ENCODE assay signal across 16 mouse cellular contexts in the genomic region with DNA sequence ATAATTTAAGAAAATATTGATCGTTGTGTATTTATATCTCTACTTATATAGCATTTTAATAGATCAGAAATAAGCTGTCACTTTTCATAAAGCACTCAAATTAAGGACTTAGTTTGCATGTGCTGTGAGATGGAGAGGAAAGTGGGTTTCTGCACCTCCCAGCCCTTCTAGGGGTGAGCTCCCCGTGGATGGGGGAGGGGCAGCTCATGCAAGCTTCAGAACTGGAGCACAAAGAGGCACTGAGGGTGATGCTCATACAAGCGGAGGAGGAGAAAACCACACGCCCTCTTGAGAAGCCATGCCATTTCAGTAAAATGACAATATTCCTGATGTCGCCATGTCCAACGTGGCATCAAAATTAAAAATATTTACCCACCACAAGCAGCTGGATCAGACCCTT.
"Had no signal": no experiment of that assay in that cellular context is flagged by ENCODE, and none has a peak within 500 bp of the region (broad histone marks: within the 10 kb centered on the region; RNA-seq: fewer than 3 reads in every experiment).

No protein-coding gene starts in this region.

- DNase-seq: kidney, adult 18-20 months; kidney, adult 9 months; kidney, postnatal 14 days; layer of hippocampus, adult 9-11 months; liver, postnatal 0 days; lung, embryonic 14.5 days; right cerebral cortex, postnatal 25 days; spleen, adult 18-20 months had no signal

- H3K36me3 ChIP-seq: midbrain, embryonic 13.5 days; stomach, embryonic 15.5 days had no signal

- H3K4me2 ChIP-seq: liver, embryonic 11.5 days; lung, embryonic 14.5 days; midbrain, embryonic 13.5 days; stomach, embryonic 15.5 days had no signal

- H3K27ac ChIP-seq: layer of hippocampus, adult 2 months; liver, embryonic 14.5 days; macrophage; midbrain, embryonic 13.5 days; stomach, embryonic 15.5 days had no signal

- H3K9ac ChIP-seq: liver, embryonic 14.5 days; liver, postnatal 0 days; lung, embryonic 14.5 days; midbrain, embryonic 13.5 days; stomach, embryonic 15.5 days had no signal

- H3K4me3 ChIP-seq: layer of hippocampus, adult 2 months; midbrain, embryonic 13.5 days; stomach, embryonic 15.5 days had no signal

- H3K9me3 ChIP-seq: midbrain, embryonic 13.5 days; stomach, embryonic 15.5 days had no signal

- H3K27me3 ChIP-seq: midbrain, embryonic 13.5 days; stomach, embryonic 15.5 days had no signal

- H3K4me1 ChIP-seq: midbrain, embryonic 13.5 days; stomach, embryonic 15.5 days had no signal

- ATAC-seq: intestine, embryonic 16.5 days; liver, postnatal 0 days; lung, postnatal 0 days; midbrain, embryonic 13.5 days had no signal
